Mouse (Mus musculus) forebrain, embryonic 11.5 days (tissue): ENCODE measurements around the gene Tmem131l. TPM values are rescaled to one million over a fixed set of nuclear protein-coding genes. Genes with fewer than 3 reads are reported as not detected.

Experiments used
- ATAC-seq: fragments of 200-750 bp; cut with Nextera tagmentation; replicated peaks from 2 replicates; pipeline ENCODE4 v1.8.0; 2017; ENCODE audit warnings: moderate TSS enrichment; ENCODE audit not compliant: low FRiP score
- DNase-seq: peaks from one replicate; pipeline ENCODE4 v3.0.0-alpha.2; 2017; ENCODE audit warnings: low spot score
- H3K27ac ChIP-seq: fragments of 300-500 bp; sonication (generic); 2 replicates; pipeline ENCODE4 v1.5.1; 2014; ENCODE audit warnings: low read depth, low read length
- H3K27me3 ChIP-seq: fragments of 300-500 bp; sonication (generic); 2 replicates; pipeline ENCODE4 v1.6.1; 2014; ENCODE audit warnings: mild to moderate bottlenecking, low read length, mixed read lengths; ENCODE audit not compliant: control insufficient read depth, insufficient read depth
- H3K36me3 ChIP-seq: fragments of 300-500 bp; sonication (generic); 2 replicates; pipeline ENCODE4 v1.6.1; 2014; ENCODE audit warnings: mild to moderate bottlenecking, low read length, moderate library complexity, mixed read lengths; ENCODE audit not compliant: control insufficient read depth, insufficient read depth
- H3K4me1 ChIP-seq: fragments of 300-500 bp; sonication (generic); replicated peaks from 2 replicates; pipeline ENCODE4 v1.6.1; 2014; ENCODE audit warnings: low read length, mixed read lengths; ENCODE audit not compliant: control insufficient read depth, insufficient read depth
- H3K4me2 ChIP-seq: fragments of 300-500 bp; sonication (generic); 2 replicates; pipeline ENCODE4 v1.6.1; 2014; ENCODE audit warnings: low read depth, mild to moderate bottlenecking, low read length, moderate library complexity, mixed read lengths; ENCODE audit not compliant: severe bottlenecking
- H3K4me3 ChIP-seq: fragments of 300-500 bp; sonication (generic); 2 replicates; pipeline ENCODE4 v1.5.1; 2014; ENCODE audit warnings: low read depth, low read length
- H3K9ac ChIP-seq: fragments of 300-500 bp; sonication (generic); 2 replicates; pipeline ENCODE4 v1.6.1; 2014; ENCODE audit warnings: low read length
- H3K9me3 ChIP-seq: fragments of 300-500 bp; sonication (generic); 2 replicates; pipeline ENCODE4 v1.6.1; 2016; ENCODE audit warnings: low read length, mixed read lengths; ENCODE audit not compliant: control insufficient read depth
- WGBS: fragments of 180-500 bp; shearing (Covaris S2); extraction: QIAGEN DNeasy Blood & Tissue Kit; methylation state at CpG from one replicate; pipeline ENCODE4 v1.1.7; 2014; 5-methylcytosine and 5-hydroxymethylcytosine counted together
- polyA plus RNA-seq: library from polyadenylated mRNA; unstranded; fragments of >200 nt; fragmentation: Nextera tagmentation; extraction: Ambion mirVana; gene quantifications from 2 replicates; pipeline ENCODE4 v1.2.1, GENCODE M21; 2014

The Tmem131l gene
- polyA plus RNA-seq, 1 experiment from 2014 or later: 96.0 TPM

DNA sequence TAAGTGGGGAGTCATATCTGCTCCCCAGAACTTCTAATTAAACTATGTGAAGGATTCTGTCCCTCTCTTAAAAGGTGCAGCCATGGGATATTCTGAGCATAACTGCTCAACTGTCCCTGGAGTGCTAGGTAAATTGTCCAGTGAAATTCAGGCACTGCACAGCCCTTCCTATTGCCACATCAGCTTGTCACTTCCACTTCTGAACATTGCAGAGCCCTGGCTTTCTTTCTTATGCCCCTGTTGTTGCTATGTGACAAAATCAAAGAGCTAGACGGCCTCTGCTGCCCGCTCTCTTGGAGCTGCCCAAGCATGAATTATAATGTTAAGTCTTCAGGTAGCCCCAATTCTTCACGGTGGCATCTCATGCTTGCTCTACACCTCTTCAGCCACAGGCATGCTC is 180.9 kb downstream of the Tmem131l start:
- H3K27me3 ChIP-seq: no peaks in the 10 kb centered on the region
- H3K4me3 ChIP-seq: no peak overlapping the region
- no peak overlapping the region for H3K27ac ChIP-seq
- no peak overlapping the region for H3K4me2 ChIP-seq
- no peak for DNase-seq
- no peaks in the 10 kb centered on the region for H3K4me1 ChIP-seq
- no peak overlapping the region for H3K9ac ChIP-seq
- ATAC-seq: no peak
- H3K36me3 ChIP-seq: no peaks in the 10 kb centered on the region
- no peaks in the 10 kb centered on the region for H3K9me3 ChIP-seq
- 89% methylated on average over 3 of the region's 3 CpGs for WGBS

- DNase-seq (no peak), ATAC-seq (no peak)
- no peaks in the 10 kb centered on the region for H3K9me3 ChIP-seq
- H3K27ac ChIP-seq: no peak overlapping the region
- no peaks in the 10 kb centered on the region for H3K27me3 ChIP-seq
- H3K4me1 ChIP-seq: no peaks in the 10 kb centered on the region
- H3K4me2 ChIP-seq: no peak overlapping the region
- H3K36me3 ChIP-seq: no peaks in the 10 kb centered on the region
- WGBS: 95% methylated on average over 13 of the region's 13 CpGs
- H3K9ac ChIP-seq: no peak overlapping the region
- no peak overlapping the region for H3K4me3 ChIP-seq
These were observed 182.4 kb downstream of the Tmem131l start for GRCm38 (mm10) chr3:83857621-83858020.

- H3K27ac ChIP-seq: no peak overlapping the region
- no peak for ATAC-seq
- no peak overlapping the region for H3K4me2 ChIP-seq
- no peaks in the 10 kb centered on the region for H3K4me1 ChIP-seq
- H3K4me3 ChIP-seq: no peak overlapping the region
- 87% methylated on average over 5 of the region's 5 CpGs for WGBS
- no peaks in the 10 kb centered on the region for H3K9me3 ChIP-seq
- H3K27me3 ChIP-seq: no peaks in the 10 kb centered on the region
- no peak for DNase-seq
- no peak overlapping the region for H3K9ac ChIP-seq
- no peaks in the 10 kb centered on the region for H3K36me3 ChIP-seq
These were observed 184.3 kb downstream of the Tmem131l start for GRCm38 (mm10) chr3:83855643-83856042.

- H3K9me3 ChIP-seq: no peaks in the 10 kb centered on the region
- H3K27me3 ChIP-seq: no peaks in the 10 kb centered on the region
- H3K4me3 ChIP-seq: no peak overlapping the region
- no peak overlapping the region for H3K27ac ChIP-seq
- H3K36me3 ChIP-seq: no peaks in the 10 kb centered on the region
- DNase-seq: no peak
- H3K4me1 ChIP-seq: no peaks in the 10 kb centered on the region
- WGBS: 88% methylated on average over 2 of the region's 2 CpGs
- ATAC-seq: no peak
- H3K4me2 ChIP-seq: no peak overlapping the region
- no peak overlapping the region for H3K9ac ChIP-seq
These were observed 190.6 kb downstream of the Tmem131l start for GRCm38 (mm10) chr3:83849341-83849740.

Other genes starting within 250 kb of the Tmem131l start
- gene Tlr2, start 198.4 kb downstream of the Tmem131l start, polyA plus RNA-seq: 1.3 and 1.4 TPM in 2 replicates
- 8.7 and 12.1 TPM in 2 replicates for gene Mnd1, start 115.6 kb upstream of the Tmem131l start, polyA plus RNA-seq
- gene Gm6525, start 133.9 kb upstream of the Tmem131l start, polyA plus RNA-seq: 0.43 and 1.1 TPM in 2 replicates